Mouse (Mus musculus) ovary, adult 18-20 months (tissue): ENCODE results near the gene Irf2bp2.

Source experiments
- DNase-seq: peaks from one replicate; pipeline ENCODE4 v3.0.0; 2022; ENCODE audit warnings: low spot score, mixed read lengths

Gene Irf2bp2

GRCm38 (mm10) chr8:126567674-126568073, 26.1 kb downstream of the Irf2bp2 start:
- no peak for DNase-seq

- DNase-seq = no peak
Observed at GRCm38 (mm10) chr8:126566446-126567062, 27.2 kb downstream of the Irf2bp2 start.

DNA sequence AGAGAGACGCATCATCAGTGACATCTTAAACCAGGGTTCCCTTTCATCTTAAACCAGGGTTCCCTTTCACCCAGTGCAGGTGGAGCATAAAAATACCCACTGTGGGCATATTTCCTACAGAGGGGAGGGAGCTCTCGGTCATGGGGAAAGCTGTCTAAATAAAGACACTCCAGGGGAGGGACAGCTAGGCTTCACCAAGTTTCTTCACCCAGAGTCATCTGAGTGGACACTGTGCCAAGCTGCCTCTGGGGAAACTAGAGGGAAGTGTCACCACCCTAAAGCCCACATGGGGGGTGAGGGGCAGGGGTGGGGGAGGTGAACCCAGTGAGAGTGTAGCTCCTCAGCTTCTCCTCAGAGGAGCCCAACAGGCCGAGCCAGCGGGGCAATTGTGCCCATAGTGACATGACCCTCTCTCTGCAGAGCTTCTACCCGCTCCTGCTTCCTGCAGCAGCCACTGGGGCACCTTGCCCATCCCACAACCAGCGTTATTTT, 27.8 kb downstream of the Irf2bp2 start:
- DNase-seq = no peak

GRCm38 (mm10) chr8:126565231-126565781, 28.5 kb downstream of the Irf2bp2 start:
- no peak for DNase-seq

- DNase-seq = no peak
Observed at GRCm38 (mm10) chr8:126564551-126565154, 29.1 kb downstream of the Irf2bp2 start.

GRCm38 (mm10) chr8:126561316-126561841, 32.4 kb downstream of the Irf2bp2 start:
- DNase-seq = no peak

DNA sequence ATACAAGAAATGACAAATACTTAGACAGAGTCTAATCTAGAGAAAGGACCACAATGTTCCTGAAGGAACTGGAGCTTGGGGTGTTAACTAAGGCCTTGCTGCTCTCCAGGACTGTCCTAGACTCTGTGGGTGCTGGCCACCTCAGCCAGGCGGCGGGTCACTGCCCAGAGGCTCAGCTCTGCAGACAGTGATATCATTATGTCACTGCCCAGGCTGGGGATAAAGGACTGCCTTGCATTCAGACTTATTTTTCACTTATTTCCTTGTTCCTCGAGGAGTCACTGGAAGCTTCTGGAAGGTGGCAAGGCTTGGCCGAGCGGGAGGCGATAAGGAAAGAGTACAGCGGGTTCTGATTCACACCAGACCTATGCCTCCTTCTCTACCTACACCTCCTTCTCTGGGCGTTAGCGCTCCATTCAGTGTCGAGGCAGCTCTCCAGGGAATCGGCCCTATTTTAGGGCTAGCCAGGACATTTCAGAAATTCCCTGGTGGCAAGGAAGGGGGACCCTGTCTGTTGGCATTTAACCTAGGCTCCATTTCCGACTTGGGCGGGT, 35.3 kb downstream of the Irf2bp2 start:
- DNase-seq = no peak

DNA sequence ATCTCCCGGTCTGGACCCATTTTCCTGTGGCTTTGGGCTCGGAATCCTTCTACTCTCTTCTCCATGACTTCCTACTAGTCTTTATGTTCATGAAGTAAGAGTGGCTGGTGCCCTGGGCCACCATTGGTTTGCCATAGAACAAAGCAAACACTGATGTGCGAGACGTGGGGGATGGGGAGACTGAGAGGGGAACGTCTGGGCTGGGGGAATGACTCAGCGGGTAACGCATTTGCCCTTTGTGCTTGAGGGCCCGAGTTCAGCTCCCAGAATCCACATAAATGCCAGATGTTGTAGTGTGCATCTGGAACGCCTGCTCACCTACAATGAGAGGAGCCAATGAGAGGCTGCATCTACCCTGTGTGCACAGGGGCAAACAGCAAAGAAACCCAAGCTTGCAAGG, 36.4 kb downstream of the Irf2bp2 start:
- DNase-seq = no peak

- no peak for DNase-seq
Observed at GRCm38 (mm10) chr8:126556691-126557090, 37.1 kb downstream of the Irf2bp2 start.

GRCm38 (mm10) chr8:126554741-126555140, 39.0 kb downstream of the Irf2bp2 start:
- no peak for DNase-seq

DNA sequence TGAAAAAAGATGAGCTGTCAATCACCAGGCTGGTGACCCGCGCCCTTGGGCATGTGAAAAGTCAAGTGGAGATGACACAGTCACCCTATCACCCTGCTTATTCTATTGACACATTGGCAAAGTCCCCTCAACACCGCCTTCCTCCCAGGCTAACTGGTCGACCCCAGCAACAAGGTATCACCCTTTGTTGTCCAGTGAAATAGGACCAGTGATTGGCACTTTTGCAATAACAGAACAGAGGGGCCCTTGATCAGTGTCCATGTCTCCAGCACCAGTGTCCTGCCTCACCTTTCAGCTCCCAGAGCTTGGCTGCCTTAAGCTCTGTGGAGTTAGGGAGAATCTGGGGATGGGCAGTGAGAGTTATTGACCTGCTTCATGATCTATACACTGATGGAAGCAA, 41.9 kb downstream of the Irf2bp2 start:
- no peak for DNase-seq

GRCm38 (mm10) chr8:126550944-126551357, 42.8 kb downstream of the Irf2bp2 start:
- DNase-seq = no peak

DNA sequence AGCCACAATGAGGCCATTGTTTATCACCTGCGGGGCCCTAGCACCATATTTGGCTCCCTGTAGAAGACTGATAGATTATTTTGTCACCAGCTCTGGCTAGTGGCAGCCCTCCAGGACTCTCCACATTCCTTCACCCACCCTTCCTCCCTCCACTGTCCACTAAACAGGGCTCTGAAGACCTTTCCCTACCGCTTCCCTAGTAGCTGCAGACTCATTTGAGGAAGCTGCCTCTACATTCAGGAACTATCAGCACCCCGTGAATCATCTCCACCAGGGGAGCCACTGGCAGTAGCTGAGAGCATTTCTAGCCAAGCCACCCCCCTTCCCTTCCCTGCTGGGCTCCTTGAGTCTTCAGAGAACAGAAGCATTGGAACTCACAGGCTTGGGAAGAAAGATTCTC, 45.9 kb downstream of the Irf2bp2 start:
- no peak for DNase-seq

GRCm38 (mm10) chr8:126547361-126547760, 46.4 kb downstream of the Irf2bp2 start:
- no peak for DNase-seq

DNA sequence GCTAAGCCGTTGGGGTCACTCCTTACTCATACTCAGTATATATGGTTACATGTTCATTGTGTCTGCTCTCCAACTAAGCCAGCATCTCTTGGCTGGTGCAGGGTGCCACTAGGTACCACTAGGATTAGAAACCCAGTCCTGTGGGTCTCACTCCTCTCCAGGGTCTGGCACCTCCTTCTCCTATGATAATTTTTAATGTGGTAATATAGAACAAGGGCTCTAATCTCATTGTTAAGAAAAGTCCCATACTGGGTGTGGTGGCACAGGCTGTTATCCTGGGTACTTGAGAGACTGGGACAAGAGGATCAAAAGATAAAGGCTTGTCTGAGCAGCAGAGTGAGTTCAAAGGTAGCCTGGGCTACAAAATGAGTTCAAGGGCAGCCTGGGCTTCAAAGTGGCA, 47.3 kb downstream of the Irf2bp2 start:
- DNase-seq = no peak

- DNase-seq = no peak
Observed at GRCm38 (mm10) chr8:126543407-126543806, 50.4 kb downstream of the Irf2bp2 start.

- DNase-seq = no peak
Observed at GRCm38 (mm10) chr8:126542757-126543156, 51.0 kb downstream of the Irf2bp2 start.

DNA sequence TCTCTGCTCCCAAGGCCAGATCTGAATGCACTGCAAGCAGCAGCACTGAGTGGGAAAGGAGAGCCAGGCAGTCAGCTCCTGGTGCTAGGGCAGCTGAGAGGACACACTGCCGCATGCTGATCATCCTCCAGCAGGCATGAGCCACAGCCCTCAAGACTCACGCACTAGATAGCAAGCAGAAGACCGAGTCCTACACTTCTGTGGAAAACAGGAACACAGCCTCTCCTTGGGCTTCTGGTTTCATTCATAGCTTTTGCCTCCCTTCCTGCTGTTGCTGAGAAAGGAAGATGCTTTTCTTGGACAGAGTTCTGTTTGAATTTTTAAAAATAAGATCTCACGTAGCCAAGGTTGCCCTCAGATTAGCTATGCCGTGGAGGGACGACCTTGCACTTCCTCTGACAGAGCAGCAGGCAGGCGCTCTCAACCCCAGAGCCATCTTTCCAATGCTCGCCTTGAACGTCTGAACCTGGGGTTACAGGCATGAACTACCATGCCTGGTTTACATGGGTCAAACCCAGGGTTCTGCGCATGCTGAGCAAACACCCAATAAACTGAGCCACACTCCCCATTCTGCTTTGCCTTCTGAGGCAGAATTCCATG, 51.6 kb downstream of the Irf2bp2 start:
- DNase-seq = no peak

GRCm38 (mm10) chr8:126540298-126540697, 53.5 kb downstream of the Irf2bp2 start:
- DNase-seq = no peak

DNA sequence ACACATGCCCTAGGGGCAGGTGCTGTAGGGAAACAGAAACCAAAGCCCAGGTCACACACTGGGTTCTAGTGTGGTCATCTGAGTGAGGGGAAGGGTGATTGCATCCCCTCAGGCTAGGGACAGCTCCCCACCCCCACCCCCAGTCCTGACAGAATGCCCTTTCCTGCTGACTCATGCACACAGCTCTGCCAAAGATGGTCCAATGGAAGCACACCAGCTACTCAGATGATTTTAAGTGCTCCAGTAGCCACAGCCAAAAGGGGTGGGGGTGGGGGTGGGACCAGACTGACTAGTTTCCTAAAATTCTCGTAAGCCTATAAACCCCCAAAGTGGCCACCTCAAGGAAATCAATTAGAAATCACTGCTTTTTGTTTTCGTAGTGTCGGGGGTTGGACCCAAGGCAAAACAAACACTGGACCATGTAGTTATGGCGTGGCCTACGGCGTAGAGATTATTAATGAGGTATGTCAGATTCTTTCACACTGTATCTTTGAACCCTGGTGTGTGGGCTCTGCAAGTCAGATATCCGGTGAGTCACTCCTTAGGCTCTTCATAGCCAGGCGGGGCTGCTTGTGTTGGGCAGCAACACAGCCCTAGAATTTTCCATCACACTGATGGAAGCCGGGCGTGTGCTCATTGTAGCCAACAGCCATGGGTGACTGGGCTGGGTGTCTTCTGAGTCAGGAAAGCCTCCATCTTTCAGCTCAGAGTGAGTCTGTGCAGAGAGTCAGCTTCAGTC, 54.3 kb downstream of the Irf2bp2 start:
- DNase-seq = no peak

DNA sequence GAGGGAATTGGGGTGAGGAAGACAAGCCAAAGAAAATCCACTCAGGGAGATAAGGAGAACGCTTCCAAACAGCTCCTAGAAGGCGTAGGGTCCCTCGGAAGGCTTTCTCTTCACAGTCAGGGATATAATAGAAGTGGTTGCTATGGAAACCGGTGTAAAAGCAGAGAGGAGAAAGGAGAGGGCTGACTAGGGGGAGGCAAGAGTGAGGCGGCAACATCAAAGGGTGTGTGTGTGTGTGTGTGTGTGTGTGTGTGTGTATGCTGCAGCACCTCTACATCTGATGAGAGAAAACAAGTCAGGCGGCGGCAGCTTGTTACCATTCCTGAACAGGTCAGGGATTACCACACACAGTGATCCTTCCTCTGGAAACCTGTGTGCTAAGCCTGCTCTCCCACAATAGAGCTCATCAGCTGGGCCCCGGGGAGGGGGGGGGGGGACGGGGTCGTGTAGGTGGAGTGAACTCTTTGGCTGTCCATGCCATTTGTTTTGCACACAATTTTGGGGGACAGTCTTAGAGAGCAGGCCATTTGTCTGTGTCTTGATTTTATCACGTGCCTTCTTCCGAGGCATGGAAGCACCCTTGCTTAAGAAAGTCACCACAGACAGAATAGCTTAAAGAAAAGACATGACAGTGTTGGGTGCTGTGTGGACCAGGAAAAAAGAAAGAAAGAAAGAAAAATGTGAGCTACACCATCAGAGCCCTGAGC, 55.0 kb downstream of the Irf2bp2 start:
- DNase-seq = no peak
